Mouse (Mus musculus) neutrophil, adult 83 days (primary cell): Measurements from ENCODE around the gene Noa1. TPM values are rescaled to one million over a fixed set of nuclear protein-coding genes. Genes with fewer than 3 reads are reported as not detected.

ENCODE experiments used
- total RNA-seq, 2 experiments: library from RNA; stranded (reverse); gene quantifications; one replicate each; pipeline ENCODE4 v1.2.4; 2023

The Noa1 gene
- total RNA-seq = 10 to 100 TPM in 1 of 2 experiments, 1 to 10 TPM in 1; 10.0 to 13.2 TPM

GRCm38 (mm10) chr5:77309924-77310772 lies at the start of gene Noa1, which contains the start of gene Polr2b:
Gene Noa1, minus strand, starts transcription at chr5:77310084.
Gene Polr2b, plus strand, starts transcription at chr5:77310147.

GRCm38 (mm10) chr5:77265081-77265670 lies 44.7 kb downstream of the Noa1 start, which contains the start of gene Rest:
Gene Rest, plus strand, starts transcription at chr5:77265491.

Other genes starting within 250 kb of the Noa1 start
- 10 to 100 TPM; 39.3 to 41.7 TPM for gene Hopx, start 195.0 kb downstream of the Noa1 start, total RNA-seq
- gene Spink2, start 98.6 kb downstream of the Noa1 start, total RNA-seq = 1 to 10 TPM; 9.1 to 9.9 TPM
- 10 to 100 TPM; 22.6 to 24.5 TPM for gene Rest, start 44.6 kb downstream of the Noa1 start, total RNA-seq
- gene Polr2b, start 63 bp upstream of the Noa1 start, total RNA-seq = 10 to 100 TPM; 34.4 to 36.4 TPM
- gene Igfbp7, start 98.0 kb upstream of the Noa1 start, total RNA-seq = 1 to 10 TPM in 1 of 2 experiments, under 1 TPM in 1; 0.86 to 2.2 TPM